Mouse (Mus musculus) olfactory bulb, adult 2 months (tissue): ENCODE measurements at regions not wholly inside any gene's neighbourhood (a gene's known extent, or its start where the extent isn't known, plus 50 kb on each side); places are given as distances from the start of the nearest gene placed in this dataset.

Experiments
- CTCF ChIP-seq: fragments of 200-500 bp; IDR thresholded peaks from 2 replicates; pipeline ENCODE4 v1.5.1; 2012; ENCODE audit warnings: low read depth, mild to moderate bottlenecking, low read length, moderate library complexity; ENCODE audit not compliant: insufficient read depth
- POLR2A ChIP-seq: fragments of 200-500 bp; IDR thresholded peaks from 2 replicates; pipeline ENCODE4 v1.6.1; 2012; ENCODE audit warnings: mild to moderate bottlenecking, low read depth, low read length, moderate library complexity; ENCODE audit not compliant: insufficient read depth

DNA sequence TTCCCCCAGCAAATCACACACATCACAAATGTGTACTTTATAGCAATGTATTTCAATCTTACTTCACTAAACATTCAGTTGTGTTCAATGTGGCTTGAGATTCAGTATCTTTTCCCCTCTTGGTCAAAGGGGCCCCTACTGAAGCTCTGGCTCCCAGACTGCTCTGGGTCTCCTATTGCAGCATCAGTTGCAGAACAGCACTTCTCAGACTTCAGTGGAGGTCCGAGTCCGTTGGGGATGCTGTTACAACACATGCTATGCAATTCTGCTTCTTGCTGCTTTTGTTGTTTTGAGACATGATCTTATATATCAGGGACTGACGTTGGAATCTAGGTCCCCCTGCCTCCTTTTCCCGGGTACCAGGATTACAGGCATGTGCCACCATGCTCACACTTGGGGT lies 64.1 kb upstream of the Tmem178 start:
- TF ChIP-seq CTCF (no peak), POLR2A (no peak)
